Mouse (Mus musculus): ENCODE results near the gene Cmtm1.
A peak's percentile ranks its signal among the peaks of the same experiment; 100 is the strongest.
"Not testable (repeated sequence)": the region's sequence is repeated elsewhere in the genome, so short reads cannot be mapped to it uniquely, and the experiment has no call there.

Cmtm1 gene

GRCm38 (mm10) chr8:104268937-104269440 lies 41.0 kb downstream of the Cmtm1 start:
- Histone ChIP-seq H3K36me3 (ENCODE audit: control insufficient read depth, insufficient read depth, low read length, poor library complexity, severe bottlenecking) (no peaks in the 10 kb centered on the region; the same call in 1 of the 2 replicates), H3K27me3 (ENCODE audit: control insufficient read depth, insufficient read depth, low read length, poor library complexity, severe bottlenecking) (no peaks in the 10 kb centered on the region)
- DNase-seq (ENCODE audit: low read depth, low spot score) = no peak

GRCm38 (mm10) chr8:104268368-104268767 lies 41.6 kb downstream of the Cmtm1 start:
- H3K36me3 ChIP-seq (ENCODE audit: control insufficient read depth, insufficient read depth, low read length, poor library complexity, severe bottlenecking) = peaks cover 1% of the 10 kb centered on the region
- DNase-seq (ENCODE audit: low read depth, low spot score) = no peak
- H3K27me3 ChIP-seq (ENCODE audit: control insufficient read depth, insufficient read depth, low read length, poor library complexity, severe bottlenecking) = no peaks in the 10 kb centered on the region

GRCm38 (mm10) chr8:104264271-104264935 lies 45.5 kb downstream of the Cmtm1 start:
- not testable (repeated sequence) for H3K36me3 ChIP-seq (ENCODE audit: control insufficient read depth, insufficient read depth, low read length, poor library complexity, severe bottlenecking); H3K27me3 ChIP-seq (ENCODE audit: control insufficient read depth, insufficient read depth, low read length, poor library complexity, severe bottlenecking); DNase-seq (ENCODE audit: low read depth, low spot score)

GRCm38 (mm10) chr8:104261802-104262201 lies 48.1 kb downstream of the Cmtm1 start:
- not testable (repeated sequence) for H3K27me3 ChIP-seq (ENCODE audit: control insufficient read depth, insufficient read depth, low read length, poor library complexity, severe bottlenecking); DNase-seq (ENCODE audit: low read depth, low spot score)
- peaks cover 20% of the 10 kb centered on the region for H3K36me3 ChIP-seq (ENCODE audit: control insufficient read depth, insufficient read depth, low read length, poor library complexity, severe bottlenecking)

GRCm38 (mm10) chr8:104253016-104253415 lies 56.9 kb downstream of the Cmtm1 start:
- peak; percentile 82 for DNase-seq (ENCODE audit: low read depth, low spot score)
- no peaks in the 10 kb centered on the region for H3K27me3 ChIP-seq (ENCODE audit: control insufficient read depth, insufficient read depth, low read length, poor library complexity, severe bottlenecking)
- peaks cover 8% of the 10 kb centered on the region for H3K36me3 ChIP-seq (ENCODE audit: control insufficient read depth, insufficient read depth, low read length, poor library complexity, severe bottlenecking)

- DNase-seq (ENCODE audit: low read depth, low spot score) = no peak
Measured at GRCm38 (mm10) chr8:104251461-104251860, 58.5 kb downstream of the Cmtm1 start.

GRCm38 (mm10) chr8:104250439-104251367 lies 59.2 kb downstream of the Cmtm1 start, which contains the start of gene Cklf:
Gene Cklf, plus strand, starts transcription at chr8:104250861.
- Histone ChIP-seq H3K36me3 (ENCODE audit: control insufficient read depth, insufficient read depth, low read length, poor library complexity, severe bottlenecking) (no peaks in the 10 kb centered on the region), H3K27me3 (ENCODE audit: control insufficient read depth, insufficient read depth, low read length, poor library complexity, severe bottlenecking) (no peaks in the 10 kb centered on the region)
- peak; percentile 95 for DNase-seq (ENCODE audit: low read depth, low spot score)

More at GRCm38 (mm10) chr8:104251461-104251860, 58.5 kb downstream of the Cmtm1 start:
- no peaks in the 10 kb centered on the region for H3K27me3 ChIP-seq (ENCODE audit: control insufficient read depth, insufficient read depth, low read length, poor library complexity, severe bottlenecking)
- no peaks in the 10 kb centered on the region for H3K36me3 ChIP-seq (ENCODE audit: control insufficient read depth, insufficient read depth, low read length, poor library complexity, severe bottlenecking)

- 0 out of 2 replicates have a peak, but pooled peaks cover 2% of the 10 kb centered on the region for H3K36me3 ChIP-seq (ENCODE audit: control insufficient read depth, insufficient read depth, low read length, poor library complexity, severe bottlenecking)
- DNase-seq (ENCODE audit: low read depth, low spot score) = no peak
- no peaks in the 10 kb centered on the region for H3K27me3 ChIP-seq (ENCODE audit: control insufficient read depth, insufficient read depth, low read length, poor library complexity, severe bottlenecking)
Measured at GRCm38 (mm10) chr8:104249442-104249996, 60.4 kb downstream of the Cmtm1 start.

GRCm38 (mm10) chr8:104248276-104248675 lies 61.7 kb downstream of the Cmtm1 start, which contains the start of gene Tk2:
Gene Tk2, minus strand, starts transcription at chr8:104248558.
- DNase-seq (ENCODE audit: low read depth, low spot score) = peak; percentile 90
- no peaks in the 10 kb centered on the region for H3K27me3 ChIP-seq (ENCODE audit: control insufficient read depth, insufficient read depth, low read length, poor library complexity, severe bottlenecking)

GRCm38 (mm10) chr8:104247908-104248275 lies 62.1 kb downstream of the Cmtm1 start:
- DNase-seq (ENCODE audit: low read depth, low spot score) = peak; percentile 65
- Histone ChIP-seq H3K36me3 (ENCODE audit: control insufficient read depth, insufficient read depth, low read length, poor library complexity, severe bottlenecking) (peaks cover 5% of the 10 kb centered on the region; the same call in 1 of the 2 replicates), H3K27me3 (ENCODE audit: control insufficient read depth, insufficient read depth, low read length, poor library complexity, severe bottlenecking) (no peaks in the 10 kb centered on the region)

More at GRCm38 (mm10) chr8:104248276-104248675, 61.7 kb downstream of the Cmtm1 start, which contains the start of gene Tk2:
- H3K36me3 ChIP-seq (ENCODE audit: control insufficient read depth, insufficient read depth, low read length, poor library complexity, severe bottlenecking) = 0 out of 2 replicates have a peak, but pooled peaks cover 2% of the 10 kb centered on the region

GRCm38 (mm10) chr8:104247054-104247907 lies 62.7 kb downstream of the Cmtm1 start:
- peak; percentile 97 for DNase-seq (ENCODE audit: low read depth, low spot score)
- peaks cover 5% of the 10 kb centered on the region for H3K36me3 ChIP-seq (ENCODE audit: control insufficient read depth, insufficient read depth, low read length, poor library complexity, severe bottlenecking)
- H3K27me3 ChIP-seq (ENCODE audit: control insufficient read depth, insufficient read depth, low read length, poor library complexity, severe bottlenecking) = no peaks in the 10 kb centered on the region

GRCm38 (mm10) chr8:104246621-104247020 lies 63.3 kb downstream of the Cmtm1 start:
- no peaks in the 10 kb centered on the region for H3K27me3 ChIP-seq (ENCODE audit: control insufficient read depth, insufficient read depth, low read length, poor library complexity, severe bottlenecking)
- peaks cover 5% of the 10 kb centered on the region for H3K36me3 ChIP-seq (ENCODE audit: control insufficient read depth, insufficient read depth, low read length, poor library complexity, severe bottlenecking)
- DNase-seq (ENCODE audit: low read depth, low spot score) = no peak

Measured in splenic B cell, adult 2 months (primary cell).